Mouse (Mus musculus) erythroblast, embryonic 14.5 days (primary cell): ENCODE data around the gene E2f1.

Experiments used
- GATA1 ChIP-seq: IDR thresholded peaks from 2 replicates; pipeline ENCODE4 v1.6.1; 2012; ENCODE audit warnings: low read length, inconsistent platforms, mixed read lengths
- TAL1 ChIP-seq: IDR thresholded peaks from 3 replicates; pipeline ENCODE4 v1.6.1; 2012; ENCODE audit warnings: low read length, inconsistent platforms, mixed read lengths

DNA sequence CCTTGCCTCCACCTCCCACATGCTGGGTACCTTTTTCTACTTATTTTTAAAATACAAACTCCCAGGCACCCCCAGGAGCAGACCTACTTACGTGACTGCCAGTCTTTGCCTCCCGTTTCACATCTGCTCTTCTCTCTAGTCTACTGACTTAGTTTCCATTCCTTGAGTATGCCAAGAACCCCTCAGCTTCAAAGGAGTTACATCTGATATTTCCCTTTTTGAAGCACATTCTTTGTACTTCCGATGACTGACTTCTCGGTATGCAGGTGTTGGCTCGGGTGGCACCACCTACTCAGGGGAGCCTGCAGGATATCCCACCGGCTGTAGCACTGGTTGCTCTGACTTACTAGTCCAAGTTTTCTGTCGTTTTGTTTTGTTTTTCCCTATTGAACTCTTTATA is 34.5 kb upstream of the E2f1 start:
- no peak for TF ChIP-seq TAL1
- no peak for TF ChIP-seq GATA1
